Mouse (Mus musculus) ES-Bruce4 (cell line): ENCODE data around the gene Syce1l. TPM values are rescaled to one million over a fixed set of nuclear protein-coding genes. Genes with fewer than 3 reads are reported as not detected.

Source experiments
- H3K27ac ChIP-seq: 2 replicates; pipeline ENCODE4 v1.5.1; 2012; ENCODE audit warnings: low read length, inconsistent platforms; ENCODE audit not compliant: insufficient read depth
- H3K27me3 ChIP-seq: 2 replicates; pipeline ENCODE4 v1.6.1; 2012; ENCODE audit warnings: mild to moderate bottlenecking, low read length, inconsistent platforms; ENCODE audit not compliant: control insufficient read depth, poor library complexity, insufficient read depth, severe bottlenecking
- H3K36me3 ChIP-seq: 2 replicates; pipeline ENCODE4 v1.6.1; 2012; ENCODE audit warnings: inconsistent platforms, mild to moderate bottlenecking, low read length, moderate library complexity; ENCODE audit not compliant: control insufficient read depth, poor library complexity, insufficient read depth, severe bottlenecking
- H3K4me1 ChIP-seq: one replicate; pipeline ENCODE4 v1.8.1; 2011; ENCODE audit warnings: low read length; ENCODE audit not compliant: control insufficient read depth, insufficient read depth
- H3K4me3 ChIP-seq: 2 replicates; pipeline ENCODE4 v1.5.1; 2011; ENCODE audit warnings: low read depth, mild to moderate bottlenecking, low read length
- H3K9ac ChIP-seq: 2 replicates; pipeline ENCODE4 v1.6.1; 2012; ENCODE audit warnings: low read depth, mild to moderate bottlenecking, inconsistent platforms; ENCODE audit not compliant: poor library complexity, severe bottlenecking
- H3K9me3 ChIP-seq: replicated peaks from 2 replicates; pipeline ENCODE4 v1.6.1; 2012; ENCODE audit warnings: mild to moderate bottlenecking, low read length, inconsistent platforms; ENCODE audit not compliant: control insufficient read depth, poor library complexity, insufficient read depth, severe bottlenecking
- CTCF ChIP-seq: IDR thresholded peaks from one replicate; pipeline ENCODE4 v1.8.1; 2011; ENCODE audit warnings: low read depth, low read length
- EP300 ChIP-seq: IDR thresholded peaks from 2 replicates; pipeline ENCODE4 v1.6.1; 2011; ENCODE audit warnings: low read depth, low read length; ENCODE audit not compliant: insufficient read depth
- POLR2A ChIP-seq: IDR thresholded peaks from one replicate; pipeline ENCODE4 v1.8.1; 2011; ENCODE audit warnings: low read length; ENCODE audit not compliant: insufficient read depth
- polyA plus RNA-seq: library from polyadenylated mRNA; stranded (reverse); fragments of >200 nt; gene quantifications from 2 replicates; pipeline ENCODE4 v1.2.4, GENCODE M21; 2011; ENCODE audit warnings: low read depth; ENCODE audit not compliant: missing spikeins, insufficient read depth, insufficient read length

Syce1l gene
- polyA plus RNA-seq, 1 experiment = not detected

DNA sequence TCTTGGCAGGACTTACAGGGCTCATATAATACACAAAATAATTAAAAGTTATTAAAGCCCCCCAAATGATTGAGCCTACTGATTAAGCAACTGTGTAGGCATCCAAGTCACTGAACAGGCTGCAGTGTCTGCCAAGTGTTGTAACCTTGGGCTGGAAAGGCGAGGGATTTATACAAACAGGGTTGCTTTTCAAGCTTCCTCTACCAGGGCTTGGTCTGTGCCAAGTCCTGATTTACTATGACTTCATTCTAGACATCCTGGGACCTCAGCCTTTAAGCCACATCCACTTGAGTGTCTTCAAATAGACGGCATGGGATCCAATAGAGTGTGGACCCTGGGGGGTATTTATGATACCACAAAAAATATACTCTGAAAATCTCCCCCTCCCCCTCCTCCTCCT lies 32.3 kb downstream of the Syce1l start:
- Histone ChIP-seq H3K9ac (no peak overlapping the region), H3K4me3 (no peak overlapping the region), H3K27ac (no peak overlapping the region), H3K9me3 (no peaks in the 10 kb centered on the region; the same call in 1 of the 2 replicates), H3K4me1 (no peaks in the 10 kb centered on the region), H3K36me3 (no peaks in the 10 kb centered on the region), H3K27me3 (peaks cover 1% of the 10 kb centered on the region; the same call in 1 of the 2 replicates)
- TF ChIP-seq CTCF = no peak

DNA sequence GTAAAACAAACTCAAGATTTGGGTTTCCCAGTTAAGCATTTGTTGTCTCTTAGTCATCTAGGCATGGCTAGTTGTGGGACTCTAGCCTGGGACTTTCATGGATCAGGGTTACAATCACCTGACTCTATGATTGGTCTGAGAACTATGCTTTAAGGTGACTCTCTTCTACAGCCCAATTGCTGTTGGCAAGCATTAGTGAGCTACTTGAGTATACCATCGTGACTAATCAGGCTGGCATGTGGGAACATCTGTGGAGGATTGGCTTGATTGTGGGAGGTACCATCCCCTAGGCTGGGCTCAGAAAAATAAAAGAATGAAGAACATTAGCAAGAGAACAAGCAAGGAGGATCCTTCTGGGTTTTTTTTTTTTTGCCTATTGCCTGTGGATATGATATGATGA lies 33.8 kb downstream of the Syce1l start:
- no peaks in the 10 kb centered on the region for H3K36me3 ChIP-seq
- H3K27me3 ChIP-seq = peaks cover 1% of the 10 kb centered on the region; the same call in 1 of the 2 replicates
- no peaks in the 10 kb centered on the region for H3K4me1 ChIP-seq
- no peak overlapping the region for H3K9ac ChIP-seq
- H3K4me3 ChIP-seq = no peak overlapping the region
- TF ChIP-seq CTCF (no peak), POLR2A (no peak), EP300 (no peak)
- H3K27ac ChIP-seq = no peak overlapping the region
- no peaks in the 10 kb centered on the region; the same call in 1 of the 2 replicates for H3K9me3 ChIP-seq

DNA sequence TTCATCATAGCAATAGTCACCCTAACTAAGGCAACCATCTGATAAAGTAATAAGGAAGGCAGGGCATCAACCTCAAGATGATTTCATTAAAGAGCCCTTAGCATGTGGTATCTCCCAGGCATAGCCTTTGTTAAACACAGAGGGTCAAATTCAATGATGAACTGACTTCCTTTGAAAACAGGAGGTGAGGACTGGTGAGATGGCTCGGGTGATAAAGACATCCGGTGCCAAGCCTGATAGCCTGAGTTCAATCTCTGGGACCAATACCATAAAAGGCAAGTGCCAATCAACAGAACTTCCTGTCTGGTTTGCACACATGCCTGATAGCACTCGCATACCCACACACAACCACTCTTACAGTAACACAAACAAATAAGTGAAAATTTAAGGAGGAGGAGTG lies 36.3 kb downstream of the Syce1l start:
- Histone ChIP-seq H3K27ac (no peak overlapping the region), H3K9ac (no peak overlapping the region), H3K36me3 (no peaks in the 10 kb centered on the region), H3K27me3 (no peaks in the 10 kb centered on the region; the same call in 1 of the 2 replicates), H3K4me3 (no peak overlapping the region), H3K9me3 (no peaks in the 10 kb centered on the region; the same call in 1 of the 2 replicates), H3K4me1 (no peaks in the 10 kb centered on the region)
- no peak for TF ChIP-seq POLR2A
- TF ChIP-seq CTCF = no peak
- no peak for TF ChIP-seq EP300

DNA sequence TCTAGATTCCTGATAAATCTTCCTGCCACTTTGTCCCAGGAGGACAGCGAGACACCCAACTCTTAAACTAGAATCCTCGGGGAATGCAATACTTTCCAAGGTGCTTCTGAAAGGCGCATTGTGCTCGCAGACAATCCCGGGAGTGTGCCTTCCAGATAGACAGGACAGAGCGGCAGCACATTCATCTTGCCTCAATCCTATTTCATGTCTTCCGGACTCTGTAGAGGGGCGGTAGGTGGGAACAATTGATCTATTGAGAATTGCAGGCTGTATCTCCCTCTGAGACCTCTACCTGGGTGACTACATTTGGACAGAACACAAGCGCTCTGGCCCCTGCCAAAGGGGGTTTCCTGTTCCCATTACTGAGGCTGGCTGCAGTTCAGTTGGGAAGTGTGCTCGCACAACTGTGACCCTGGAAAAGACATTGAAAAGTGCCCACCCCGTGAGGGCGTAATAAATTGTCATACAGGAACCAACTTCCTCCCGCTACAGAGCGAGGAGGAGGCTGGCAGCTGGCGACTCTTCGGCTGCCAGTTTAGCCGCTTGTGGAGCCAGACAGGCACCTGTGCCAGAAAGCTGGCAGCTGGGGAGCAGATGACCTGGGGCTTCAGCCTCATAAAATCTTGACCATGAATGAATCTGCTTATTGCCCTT lies 45.0 kb downstream of the Syce1l start:
- Histone ChIP-seq H3K4me3 (no peak overlapping the region), H3K9ac (no peak overlapping the region), H3K27ac (no peak overlapping the region), H3K27me3 (no peaks in the 10 kb centered on the region), H3K9me3 (no peaks in the 10 kb centered on the region), H3K4me1 (no peaks in the 10 kb centered on the region), H3K36me3 (no peaks in the 10 kb centered on the region)
- TF ChIP-seq EP300 = no peak
- TF ChIP-seq POLR2A = no peak
- no peak for TF ChIP-seq CTCF

DNA sequence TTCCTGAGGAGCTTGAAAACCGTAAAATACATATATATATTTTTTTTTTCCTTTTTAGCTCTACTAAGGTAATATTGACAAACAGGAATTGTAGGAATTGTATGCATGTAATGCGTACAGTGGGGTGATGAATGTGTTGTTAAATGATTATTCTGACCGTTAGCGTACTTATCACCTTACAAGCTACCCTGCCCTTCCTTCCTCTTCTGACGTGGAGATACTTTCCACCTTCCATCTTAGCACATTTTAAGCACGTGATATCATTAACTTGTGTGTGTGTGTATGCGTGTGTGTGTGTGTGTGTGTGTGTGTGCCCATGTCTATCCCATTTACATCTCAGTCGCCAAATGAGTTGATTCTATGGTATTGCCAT lies 45.5 kb downstream of the Syce1l start:
- Histone ChIP-seq H3K9ac (no peak overlapping the region), H3K27ac (no peak overlapping the region), H3K27me3 (no peaks in the 10 kb centered on the region), H3K36me3 (no peaks in the 10 kb centered on the region), H3K4me1 (no peaks in the 10 kb centered on the region), H3K4me3 (no peak overlapping the region), H3K9me3 (no peaks in the 10 kb centered on the region)
- no peak for TF ChIP-seq POLR2A
- TF ChIP-seq EP300 = no peak
- TF ChIP-seq CTCF = no peak

DNA sequence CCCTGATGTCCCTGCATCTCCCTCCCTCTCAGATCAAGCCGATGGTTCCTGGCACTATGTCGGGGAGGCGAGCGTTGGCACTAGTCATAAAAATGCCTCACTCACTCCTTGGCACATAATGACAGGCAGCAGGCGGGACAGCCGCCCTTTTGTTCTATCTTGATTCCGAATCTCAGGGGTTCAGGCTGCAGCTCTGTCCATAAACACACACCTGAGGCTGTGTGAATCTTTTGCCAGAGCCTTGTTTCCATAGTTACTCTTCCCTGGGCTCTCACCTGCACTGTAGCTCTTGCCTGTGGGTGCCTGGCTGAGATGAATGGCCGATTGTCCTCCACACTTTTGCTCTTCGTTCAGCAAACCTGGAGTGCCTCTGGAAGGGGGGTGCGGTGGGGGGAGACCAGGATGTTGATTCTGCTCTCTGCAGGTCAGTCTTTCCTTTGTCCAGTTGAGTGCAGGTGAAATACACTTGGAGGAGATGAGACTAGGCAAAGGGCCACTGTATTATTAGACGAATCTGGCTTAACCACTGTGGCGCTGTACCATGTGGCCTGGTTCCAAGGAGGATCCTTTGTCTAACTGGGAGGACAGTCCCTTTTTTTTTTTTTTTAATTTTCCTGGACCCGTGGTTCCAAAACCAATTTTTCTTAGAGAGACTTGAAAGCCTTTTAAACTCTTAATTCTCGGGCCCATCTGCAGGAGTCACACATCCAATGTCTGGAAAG lies 48.8 kb downstream of the Syce1l start:
- Histone ChIP-seq H3K27ac (no peak overlapping the region), H3K36me3 (no peaks in the 10 kb centered on the region), H3K4me3 (no peak overlapping the region), H3K4me1 (no peaks in the 10 kb centered on the region), H3K9ac (no peak overlapping the region), H3K27me3 (no peaks in the 10 kb centered on the region), H3K9me3 (no peaks in the 10 kb centered on the region)
- TF ChIP-seq EP300 (no peak), POLR2A (no peak), CTCF (no peak)
